Mouse (Mus musculus) cerebellum, adult 9-11 months (tissue): ENCODE measurements at regions not wholly inside any gene's neighbourhood (a gene's known extent, or its start where the extent isn't known, plus 50 kb on each side); places are given as distances from the start of the nearest gene placed in this dataset.
"Not testable (repeated sequence)": the region's sequence is repeated elsewhere in the genome, so short reads cannot be mapped to it uniquely, and the experiment has no call there.

Source experiments
- DNase-seq: peaks from one replicate; pipeline ENCODE4 v3.0.0; 2022

DNA sequence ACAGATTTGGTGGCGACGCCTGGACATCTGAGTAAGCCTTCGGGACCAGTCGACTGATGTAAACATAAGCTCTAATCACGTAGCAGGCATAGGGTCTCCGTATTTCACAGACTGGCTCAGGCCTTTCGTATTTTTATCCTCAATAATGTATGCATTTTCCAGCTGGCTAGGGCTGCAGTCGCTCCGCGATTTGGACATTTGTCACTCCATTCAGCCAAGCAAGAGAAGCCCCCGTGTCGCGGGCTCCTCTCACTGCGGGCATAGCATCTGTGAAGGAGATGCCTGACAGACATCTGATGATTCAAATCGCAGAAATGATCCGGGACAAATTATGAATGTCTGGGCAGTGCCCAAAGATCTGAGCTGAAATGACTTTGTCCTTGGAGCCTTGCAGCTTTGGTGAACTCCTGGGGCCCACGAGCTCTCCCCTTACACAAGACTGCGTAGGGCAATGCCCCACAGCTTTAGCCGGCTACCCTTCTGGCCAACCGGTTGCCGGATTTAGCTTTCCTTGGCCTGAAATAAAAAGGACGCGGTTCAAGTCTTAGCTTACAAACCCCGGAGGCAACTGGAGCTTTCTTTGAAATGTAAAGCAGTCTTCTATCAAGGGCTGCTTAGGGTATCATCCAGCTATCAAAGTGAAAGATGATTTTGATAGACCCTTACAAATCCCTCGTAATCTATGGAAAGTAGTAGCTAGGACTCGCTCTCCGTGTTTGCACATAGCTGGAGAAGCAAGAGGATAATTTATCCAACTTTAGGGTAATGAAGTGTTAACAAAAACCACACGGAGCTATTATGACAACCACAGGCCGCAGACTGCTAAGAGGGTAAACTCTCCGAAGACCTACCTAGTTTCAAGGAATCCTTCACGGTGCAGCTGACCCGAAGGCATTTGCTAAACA is 270.6 kb downstream of the Etnk1 start:
- no peak for DNase-seq

- DNase-seq, result no peak
Observed at GRCm38 (mm10) chr6:143438272-143438591, 271.2 kb downstream of the Etnk1 start.

DNA sequence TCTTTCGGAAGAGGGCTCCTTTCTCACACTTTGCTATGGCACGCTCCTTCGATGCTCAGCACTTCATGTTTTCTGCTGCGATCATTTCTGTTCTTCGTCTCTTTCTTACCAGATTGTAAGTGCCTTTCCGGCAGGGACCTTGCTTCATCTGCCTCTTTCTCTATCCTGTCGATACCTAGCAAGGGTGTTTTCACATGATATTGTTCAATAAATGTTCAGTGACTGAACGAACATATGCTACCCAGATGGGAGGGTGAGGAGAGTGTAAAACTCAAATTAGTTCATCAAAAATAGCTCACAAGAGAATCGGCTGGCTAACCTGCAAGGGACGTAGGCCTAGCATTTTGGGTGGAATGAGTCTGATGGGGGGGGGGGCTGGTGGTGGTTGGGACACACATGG is 272.5 kb downstream of the Etnk1 start:
- no peak for DNase-seq

GRCm38 (mm10) chr6:143440237-143440950 is 273.4 kb downstream of the Etnk1 start:
- DNase-seq, result no peak

DNA sequence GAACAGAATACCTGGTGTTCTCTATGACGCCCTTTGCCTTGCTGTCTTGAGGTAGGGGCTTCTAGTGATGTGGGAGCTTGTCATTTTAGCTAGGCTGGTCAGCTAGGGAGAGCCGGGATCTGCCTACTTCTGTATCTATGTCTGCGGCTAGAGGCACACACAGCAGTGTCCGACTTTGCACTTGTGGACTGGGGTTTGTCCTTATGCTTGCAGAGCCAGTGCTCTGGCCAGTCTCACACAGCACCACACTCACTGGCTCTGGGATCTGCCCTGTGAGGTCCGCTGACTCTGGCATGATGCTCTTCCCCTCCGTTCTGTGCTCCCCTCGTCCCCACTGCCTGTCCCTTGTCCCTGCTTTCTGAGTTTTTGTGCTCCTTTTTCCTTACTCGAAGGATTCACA is 275.3 kb downstream of the Etnk1 start:
- no peak for DNase-seq

- no peak for DNase-seq
Observed at GRCm38 (mm10) chr6:143443446-143443845, 276.4 kb downstream of the Etnk1 start.

- no peak for DNase-seq
Observed at GRCm38 (mm10) chr6:143444782-143445181, 277.8 kb downstream of the Etnk1 start.

GRCm38 (mm10) chr6:143445834-143446552 is 279.0 kb downstream of the Etnk1 start:
- DNase-seq, result no peak

- no peak for DNase-seq
Observed at GRCm38 (mm10) chr6:143447060-143447459, 280.0 kb downstream of the Etnk1 start.

- DNase-seq, result no peak
Observed at GRCm38 (mm10) chr6:143449071-143449470, 282.1 kb downstream of the Etnk1 start.

DNA sequence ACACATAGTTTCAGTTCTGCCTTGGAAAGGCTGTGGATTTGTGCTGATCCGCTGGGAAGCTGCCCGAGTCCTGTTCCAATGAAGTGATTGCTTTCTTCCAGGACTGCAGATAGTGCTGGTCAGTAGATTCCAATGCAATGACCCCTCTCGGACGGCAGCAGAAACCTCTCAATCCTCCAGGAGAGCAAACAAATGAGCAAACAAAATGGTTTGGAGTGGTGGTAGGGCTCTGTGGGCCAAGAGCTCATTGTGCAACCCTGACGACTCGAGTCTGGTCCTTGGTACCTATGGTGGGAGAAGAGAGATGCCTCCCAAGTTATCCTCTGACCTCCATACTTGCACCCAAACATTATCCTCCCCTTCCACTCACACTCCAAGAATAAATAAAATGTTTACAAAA is 284.8 kb downstream of the Etnk1 start:
- no peak for DNase-seq

- no peak for DNase-seq
Observed at GRCm38 (mm10) chr6:143454695-143455218, 287.7 kb downstream of the Etnk1 start.

- no peak for DNase-seq
Observed at GRCm38 (mm10) chr6:143464907-143465537, 298.0 kb downstream of the Etnk1 start.

- DNase-seq, result not testable (repeated sequence)
Observed at GRCm38 (mm10) chr6:143472676-143473075, 305.7 kb downstream of the Etnk1 start.

DNA sequence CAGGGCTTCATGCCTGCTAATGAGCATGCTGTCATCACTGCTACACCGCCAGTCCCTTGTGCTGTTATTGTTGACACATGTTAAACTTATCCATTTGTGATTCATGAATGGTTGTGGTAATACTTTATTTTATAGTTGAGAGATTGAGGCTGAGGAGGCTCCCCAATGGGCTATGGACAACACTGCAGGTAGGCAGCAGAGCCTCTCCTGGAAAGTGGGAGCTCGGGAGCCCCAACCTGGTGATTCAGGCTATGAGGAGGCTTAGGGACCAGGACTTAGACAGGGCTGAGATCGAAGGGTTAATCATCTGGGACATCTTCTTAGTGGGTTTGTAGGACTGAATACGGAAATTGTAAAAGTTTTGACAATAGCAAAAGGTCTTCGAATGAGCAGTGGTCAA is 307.4 kb downstream of the Etnk1 start:
- no peak for DNase-seq

DNA sequence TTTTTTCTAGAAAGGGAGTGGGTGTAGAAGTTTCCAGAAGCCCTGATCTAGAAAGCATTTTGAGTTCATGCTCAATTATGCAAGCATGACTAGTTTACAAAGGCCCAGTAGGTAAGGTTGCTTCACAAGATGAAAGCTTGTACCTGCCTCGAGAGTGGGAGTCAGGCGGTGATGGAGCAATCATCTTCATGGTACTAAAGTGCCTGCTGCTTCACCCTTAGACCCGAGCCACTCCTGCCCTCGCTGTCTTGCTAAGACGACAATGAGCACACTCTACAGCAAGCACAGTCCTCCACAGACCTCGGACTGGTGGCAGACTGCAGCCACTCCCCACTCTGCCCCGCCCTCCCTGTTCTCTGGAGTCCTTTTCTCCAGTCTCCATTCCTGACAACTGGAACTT is 308.3 kb downstream of the Etnk1 start:
- DNase-seq, result no peak

GRCm38 (mm10) chr6:143477396-143477795 is 310.4 kb downstream of the Etnk1 start:
- DNase-seq, result no peak

GRCm38 (mm10) chr6:143479239-143479638 is 312.2 kb downstream of the Etnk1 start:
- no peak for DNase-seq

DNA sequence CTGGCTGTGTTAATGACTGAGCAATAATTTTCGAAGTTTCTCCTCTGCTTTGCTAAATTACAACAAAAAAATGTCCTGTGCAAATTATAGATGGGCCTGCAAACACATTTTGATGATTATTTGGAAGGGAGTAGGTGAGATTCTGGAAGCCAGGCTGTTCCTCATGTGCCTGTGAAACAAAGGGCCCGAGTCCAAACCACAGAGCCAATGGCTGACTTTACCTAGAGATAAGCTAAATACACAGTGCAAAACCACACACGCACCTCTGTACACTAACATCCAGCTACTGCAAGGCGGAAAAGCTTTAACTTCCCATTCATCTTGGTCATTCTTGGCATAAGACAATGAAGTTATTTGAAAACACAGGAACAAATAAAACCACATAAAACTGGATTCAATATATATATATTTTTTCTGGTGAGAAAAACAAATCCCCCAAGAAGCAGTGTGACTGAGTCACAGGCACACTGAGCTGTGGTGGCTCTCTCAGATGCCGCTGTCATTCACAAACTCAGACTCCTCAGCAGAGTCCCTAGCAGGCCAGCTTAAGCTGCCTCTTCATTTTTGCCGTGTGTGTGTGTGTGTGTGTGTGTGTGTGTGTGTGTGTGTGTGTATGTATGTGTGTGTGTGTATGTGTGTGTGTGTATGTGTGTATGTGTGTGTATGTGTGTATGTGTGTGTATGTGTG is 312.8 kb downstream of the Etnk1 start:
- DNase-seq, result no peak

GRCm38 (mm10) chr6:143482272-143482671 is 315.3 kb downstream of the Etnk1 start:
- no peak for DNase-seq

- no peak for DNase-seq
Observed at GRCm38 (mm10) chr6:143482868-143483267, 315.8 kb downstream of the Etnk1 start.

- DNase-seq, result no peak
Observed at GRCm38 (mm10) chr6:143484941-143485340, 317.9 kb downstream of the Etnk1 start.
